Mouse (Mus musculus): ENCODE data around the gene Haus5. TPM values are rescaled to one million over a fixed set of nuclear protein-coding genes. Genes with fewer than 3 reads are reported as not detected.

Haus5 gene
- total RNA-seq, 2 experiments from 2014 or later, result 28.7 to 31.3 TPM

DNA sequence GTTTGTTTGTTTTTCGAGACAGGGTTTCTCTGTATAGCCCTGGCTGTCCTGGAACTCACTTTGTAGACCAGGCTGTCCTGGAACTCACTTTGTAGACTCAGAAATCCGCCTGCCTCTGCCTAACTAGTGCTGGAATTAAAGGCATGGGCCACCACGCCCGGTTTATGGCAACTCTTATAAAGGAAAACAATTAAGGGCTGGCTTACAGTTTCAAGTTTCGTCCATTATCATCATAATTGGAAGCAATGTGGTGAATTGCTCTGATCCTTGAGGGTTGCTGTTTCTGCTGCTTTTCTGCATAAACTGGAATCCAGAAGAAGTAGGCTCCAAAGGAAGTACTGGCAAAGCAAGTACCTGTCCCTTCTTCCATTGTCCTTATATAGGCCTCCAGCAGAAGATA lies 38.1 kb downstream of the Haus5 start:
- no peak for ATAC-seq (replicated peaks; ENCODE audit: poor library complexity)

DNA sequence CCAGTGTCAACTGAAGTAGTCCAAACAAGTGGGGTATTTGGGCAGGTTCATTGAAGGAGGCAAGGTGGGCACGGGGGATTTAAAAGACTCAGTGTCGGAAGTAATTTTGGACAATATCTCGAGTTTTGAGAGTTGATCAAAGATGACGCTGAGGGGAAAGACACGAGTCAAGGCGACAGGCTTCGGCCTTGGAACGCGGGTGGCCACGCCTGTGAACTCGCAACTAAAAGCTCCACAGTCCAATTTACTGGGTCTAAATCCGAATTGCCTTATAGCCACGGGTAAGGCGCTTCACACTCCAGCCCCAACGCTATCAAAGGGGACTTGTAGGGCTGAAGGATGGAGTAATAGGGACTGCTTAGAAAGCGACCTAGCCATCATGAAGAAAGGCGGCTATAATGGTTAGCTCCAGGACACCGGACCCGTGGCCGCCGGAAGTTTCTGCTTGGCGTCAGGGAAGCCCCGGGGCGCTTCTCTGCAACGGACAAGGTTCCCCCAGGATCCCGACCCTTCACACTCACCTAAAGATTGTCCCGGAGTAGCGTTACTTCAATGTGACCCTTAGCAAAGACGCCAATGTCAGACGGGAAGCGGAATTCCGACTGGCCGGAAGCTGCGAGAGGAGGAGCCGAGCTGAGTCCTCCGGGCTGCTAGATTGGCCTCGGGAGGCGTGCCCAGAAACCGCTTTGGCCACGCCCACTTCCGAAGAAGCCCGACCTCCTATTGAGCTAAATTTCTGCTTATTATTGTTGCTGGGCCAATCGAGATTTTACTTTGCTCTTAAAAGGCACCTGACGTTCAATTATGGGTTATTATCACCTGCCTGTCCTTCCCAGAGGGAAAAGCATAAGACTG lies 39.0 kb downstream of the Haus5 start, which contains the start of gene Cox6b1:
TSS of gene Cox6b1 (minus strand) at position 622 of the 855 bp plus-strand sequence.
- peak; percentile 99 for ATAC-seq (replicated peaks; ENCODE audit: poor library complexity)

GRCm38 (mm10) chr7:30619202-30619601 lies 45.6 kb downstream of the Haus5 start:
- ATAC-seq (replicated peaks; ENCODE audit: poor library complexity), result peak; percentile 69

GRCm38 (mm10) chr7:30618658-30619057 lies 46.1 kb downstream of the Haus5 start:
- no peak for ATAC-seq (replicated peaks; ENCODE audit: poor library complexity)

GRCm38 (mm10) chr7:30615049-30615760 lies 49.6 kb downstream of the Haus5 start:
- ATAC-seq (replicated peaks; ENCODE audit: poor library complexity), result no peak

GRCm38 (mm10) chr7:30614454-30614853 lies 50.3 kb downstream of the Haus5 start:
- ATAC-seq (replicated peaks; ENCODE audit: poor library complexity), result peak; percentile 84

DNA sequence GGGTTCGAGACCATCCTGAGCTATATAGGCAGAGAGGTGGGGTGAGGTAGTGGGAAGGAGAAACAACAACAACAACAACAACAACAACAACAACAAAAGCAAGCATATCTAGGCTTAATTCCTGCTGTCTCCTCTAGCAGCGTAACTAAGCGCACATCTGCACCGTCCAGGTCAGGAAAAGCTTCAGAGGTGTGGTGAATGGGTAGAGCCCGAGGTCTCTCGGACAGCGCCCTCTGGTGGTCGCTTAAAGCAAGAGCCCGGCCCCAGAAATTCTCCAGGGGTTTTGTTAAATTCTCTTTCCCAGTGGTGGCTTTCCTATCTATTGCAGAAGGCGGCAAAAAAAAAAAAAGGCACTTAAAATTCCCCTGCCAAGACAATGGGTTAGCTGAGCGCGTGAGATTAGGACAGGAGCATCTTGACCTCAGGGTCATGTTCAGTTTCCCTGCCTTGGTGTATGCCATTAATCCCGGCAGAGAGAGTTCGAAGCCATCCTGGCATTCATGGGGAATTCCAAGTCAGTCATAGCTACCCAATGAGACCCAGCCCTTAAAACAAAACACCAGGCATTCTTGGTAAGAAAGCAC lies 51.2 kb downstream of the Haus5 start:
- peak; percentile 74 for ATAC-seq (replicated peaks; ENCODE audit: poor library complexity)

- ATAC-seq (replicated peaks; ENCODE audit: poor library complexity), result no peak
Measured at GRCm38 (mm10) chr7:30612654-30613402, 52.0 kb downstream of the Haus5 start, which contains the start of gene Upk1a. Gene Upk1a, minus strand, starts transcription at chr7:30612847.

- ATAC-seq (replicated peaks; ENCODE audit: poor library complexity), result no peak
Measured at GRCm38 (mm10) chr7:30610043-30610442, 54.8 kb downstream of the Haus5 start.

DNA sequence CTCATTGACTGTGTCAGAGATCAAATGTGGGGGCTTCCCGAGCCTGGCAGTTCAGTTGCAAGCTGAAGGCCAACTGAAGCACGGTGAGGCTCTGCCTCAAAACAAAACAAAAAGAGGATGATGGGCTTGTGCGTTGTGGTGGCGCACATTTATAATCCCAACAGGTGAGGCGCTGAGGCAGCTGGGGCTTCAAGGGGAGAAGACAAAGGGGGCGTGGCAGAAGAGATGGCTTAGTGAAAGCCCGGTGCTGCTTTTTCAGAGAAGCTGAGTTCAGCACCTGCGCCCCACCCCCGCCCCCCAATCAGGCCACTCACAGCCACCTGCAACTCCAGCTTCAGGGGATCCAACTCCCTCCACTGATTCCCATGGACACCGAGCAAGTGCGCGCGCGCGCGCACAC lies 56.3 kb downstream of the Haus5 start:
- ATAC-seq (replicated peaks; ENCODE audit: poor library complexity), result no peak

GRCm38 (mm10) chr7:30607706-30608309 lies 57.0 kb downstream of the Haus5 start:
- peak; percentile 93 for ATAC-seq (replicated peaks; ENCODE audit: poor library complexity)

DNA sequence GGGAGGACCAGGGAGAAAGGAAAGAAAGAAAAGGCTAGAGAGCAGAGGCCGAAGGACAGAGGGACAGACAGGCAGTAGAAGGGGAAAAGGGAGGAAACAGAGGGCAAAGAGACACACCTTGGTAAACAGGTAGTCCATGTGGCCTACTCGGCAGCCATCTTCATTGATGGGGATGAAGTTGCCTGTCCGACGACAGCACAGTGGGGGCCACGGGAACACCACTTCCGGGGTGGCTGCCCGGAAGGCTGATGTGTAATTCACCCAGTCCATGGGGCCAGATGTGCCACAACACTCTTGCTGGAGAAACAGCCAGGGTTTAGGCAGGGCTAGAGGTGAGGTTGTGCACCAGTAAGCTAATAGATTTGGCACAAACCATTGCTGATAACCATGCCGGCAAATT lies 59.9 kb downstream of the Haus5 start:
- ATAC-seq (replicated peaks; ENCODE audit: poor library complexity), result no peak

GRCm38 (mm10) chr7:30604424-30604823 lies 60.4 kb downstream of the Haus5 start:
- no peak for ATAC-seq (replicated peaks; ENCODE audit: poor library complexity)

Other genes with a start within 250 kb of the Haus5 start
Only the 30 nearest of the 33 such genes appear.
- not detected in 2 replicates for gene Aplp1, start 219.5 kb downstream of the Haus5 start, total RNA-seq (2015)
- not detected in 2 replicates for gene Aplp1, start 219.5 kb downstream of the Haus5 start, total RNA-seq (2017)
- not detected in 2 replicates for gene Kirrel2, start 207.3 kb downstream of the Haus5 start, total RNA-seq (2015)
- not detected in 2 replicates for gene Kirrel2, start 207.3 kb downstream of the Haus5 start, total RNA-seq (2017)
- 0.27 TPM in 1 of 2 replicates, not detected in the other for gene Nphs1, start 206.7 kb downstream of the Haus5 start, total RNA-seq (2015)
- 0.58 and 0.95 TPM in 2 replicates for gene Nphs1, start 206.7 kb downstream of the Haus5 start, total RNA-seq (2017)
- not detected in 2 replicates for gene Prodh2, start 171.4 kb downstream of the Haus5 start, total RNA-seq (2015)
- gene Prodh2, start 171.4 kb downstream of the Haus5 start, total RNA-seq (2017), result not detected in 2 replicates
- 4.5 and 5.8 TPM in 2 replicates for gene Arhgap33, start 129.9 kb downstream of the Haus5 start, total RNA-seq (2015)
- gene Arhgap33, start 129.9 kb downstream of the Haus5 start, total RNA-seq (2017), result 1.4 and 2.0 TPM in 2 replicates
- 11.7 and 12.2 TPM in 2 replicates for gene Hspb6, start 112.8 kb downstream of the Haus5 start, total RNA-seq (2015)
- gene Hspb6, start 112.8 kb downstream of the Haus5 start, total RNA-seq (2017), result 3.5 and 4.4 TPM in 2 replicates
- 11.5 and 16.3 TPM in 2 replicates for gene Proser3, start 112.7 kb downstream of the Haus5 start, total RNA-seq (2015)
- gene Proser3, start 112.7 kb downstream of the Haus5 start, total RNA-seq (2017), result 1.8 and 4.7 TPM in 2 replicates
- gene Lin37, start 105.2 kb downstream of the Haus5 start, total RNA-seq (2015), result 54.8 and 67.5 TPM in 2 replicates
- 27.2 and 39.8 TPM in 2 replicates for gene Lin37, start 105.2 kb downstream of the Haus5 start, total RNA-seq (2017)
- 21.4 and 23.4 TPM in 2 replicates for gene U2af1l4, start 101.7 kb downstream of the Haus5 start, total RNA-seq (2015)
- 86.9 and 96.7 TPM in 2 replicates for gene U2af1l4, start 101.7 kb downstream of the Haus5 start, total RNA-seq (2017)
- 2.2 and 3.7 TPM in 2 replicates for gene Gm49396, start 101.7 kb downstream of the Haus5 start, total RNA-seq (2015)
- 3.4 and 3.9 TPM in 2 replicates for gene Gm49396, start 101.7 kb downstream of the Haus5 start, total RNA-seq (2017)
- 181 and 202 TPM in 2 replicates for gene Psenen, start 101.4 kb downstream of the Haus5 start, total RNA-seq (2015)
- 150 and 154 TPM in 2 replicates for gene Psenen, start 101.4 kb downstream of the Haus5 start, total RNA-seq (2017)
- 7.2 and 9.2 TPM in 2 replicates for gene Igflr1, start 99.6 kb downstream of the Haus5 start, total RNA-seq (2015)
- gene Igflr1, start 99.6 kb downstream of the Haus5 start, total RNA-seq (2017), result not detected in 2 replicates
- 72.2 and 99.8 TPM in 2 replicates for gene Kmt2b, start 76.3 kb downstream of the Haus5 start, total RNA-seq (2015)
- 11.7 and 14.5 TPM in 2 replicates for gene Kmt2b, start 76.3 kb downstream of the Haus5 start, total RNA-seq (2017)
- gene Zbtb32, start 66.1 kb downstream of the Haus5 start, total RNA-seq (2015), result not detected in 2 replicates
- gene Zbtb32, start 66.1 kb downstream of the Haus5 start, total RNA-seq (2017), result not detected in 2 replicates
- gene Upk1a, start 52.1 kb downstream of the Haus5 start, total RNA-seq (2015), result 0.61 and 1.3 TPM in 2 replicates
- gene Upk1a, start 52.1 kb downstream of the Haus5 start, total RNA-seq (2017), result 0.14 TPM in 1 of 2 replicates, not detected in the other
- 325 and 346 TPM in 2 replicates for gene Cox6b1, start 38.8 kb downstream of the Haus5 start, total RNA-seq (2015)
- gene Cox6b1, start 38.8 kb downstream of the Haus5 start, total RNA-seq (2017), result 428 and 592 TPM in 2 replicates
- gene Etv2, start 29.1 kb downstream of the Haus5 start, total RNA-seq (2015), result not detected in 2 replicates
- not detected in 2 replicates for gene Etv2, start 29.1 kb downstream of the Haus5 start, total RNA-seq (2017)
- 43.9 and 52.2 TPM in 2 replicates for gene Rbm42, start 14.7 kb downstream of the Haus5 start, total RNA-seq (2015)
- 36.7 and 39.9 TPM in 2 replicates for gene Rbm42, start 14.7 kb downstream of the Haus5 start, total RNA-seq (2017)
- gene Pmis2, start 6.6 kb upstream of the Haus5 start, total RNA-seq (2015), result not detected in 2 replicates
- gene Pmis2, start 6.6 kb upstream of the Haus5 start, total RNA-seq (2017), result not detected in 2 replicates
- gene 2200002J24Rik, start 33.9 kb upstream of the Haus5 start, total RNA-seq (2015), result 0.69 TPM in 1 of 2 replicates, not detected in the other
- not detected in 2 replicates for gene 2200002J24Rik, start 33.9 kb upstream of the Haus5 start, total RNA-seq (2017)
- gene Atp4a, start 47.2 kb upstream of the Haus5 start, total RNA-seq (2015), result 1.2 and 1.3 TPM in 2 replicates
- 0.37 and 0.51 TPM in 2 replicates for gene Atp4a, start 47.2 kb upstream of the Haus5 start, total RNA-seq (2017)
- gene Tmem147, start 64.5 kb upstream of the Haus5 start, total RNA-seq (2015), result 210 and 218 TPM in 2 replicates
- 65.9 and 76.4 TPM in 2 replicates for gene Tmem147, start 64.5 kb upstream of the Haus5 start, total RNA-seq (2017)
- gene Gapdhs, start 78.7 kb upstream of the Haus5 start, total RNA-seq (2015), result not detected in 2 replicates
- not detected in 2 replicates for gene Gapdhs, start 78.7 kb upstream of the Haus5 start, total RNA-seq (2017)
- 1.6 TPM in 2 replicates for gene Sbsn, start 86.5 kb upstream of the Haus5 start, total RNA-seq (2015)
- gene Sbsn, start 86.5 kb upstream of the Haus5 start, total RNA-seq (2017), result 0.47 and 1.3 TPM in 2 replicates
- gene Dmkn, start 98.8 kb upstream of the Haus5 start, total RNA-seq (2015), result 81.7 and 87.4 TPM in 2 replicates
- 95.3 and 119 TPM in 2 replicates for gene Dmkn, start 98.8 kb upstream of the Haus5 start, total RNA-seq (2017)
- not detected in 2 replicates for gene Krtdap, start 122.9 kb upstream of the Haus5 start, total RNA-seq (2015)
- gene Krtdap, start 122.9 kb upstream of the Haus5 start, total RNA-seq (2017), result not detected in 2 replicates
- gene Ffar2, start 158.8 kb upstream of the Haus5 start, total RNA-seq (2015), result 8.5 and 8.8 TPM in 2 replicates
- 25.9 and 31.5 TPM in 2 replicates for gene Ffar2, start 158.8 kb upstream of the Haus5 start, total RNA-seq (2017)
- gene Ffar3, start 191.2 kb upstream of the Haus5 start, total RNA-seq (2015), result not detected in 2 replicates
- gene Ffar3, start 191.2 kb upstream of the Haus5 start, total RNA-seq (2017), result not detected in 2 replicates
- gene Ffar1, start 196.6 kb upstream of the Haus5 start, total RNA-seq (2015), result not detected in 2 replicates
- not detected in 2 replicates for gene Ffar1, start 196.6 kb upstream of the Haus5 start, total RNA-seq (2017)
- gene Cd22, start 215.3 kb upstream of the Haus5 start, total RNA-seq (2015), result 0.29 and 1.3 TPM in 2 replicates
- 0.07 and 0.29 TPM in 2 replicates for gene Cd22, start 215.3 kb upstream of the Haus5 start, total RNA-seq (2017)

Data from megakaryocyte progenitor cell, adult 5-6 weeks (primary cell).